Mouse (Mus musculus): ENCODE results near the gene Rprd1b. TPM values are rescaled to one million over a fixed set of nuclear protein-coding genes. Genes with fewer than 3 reads are reported as not detected.

Gene Rprd1b
- polyA plus RNA-seq, 1 experiment, result 17.1 TPM

DNA sequence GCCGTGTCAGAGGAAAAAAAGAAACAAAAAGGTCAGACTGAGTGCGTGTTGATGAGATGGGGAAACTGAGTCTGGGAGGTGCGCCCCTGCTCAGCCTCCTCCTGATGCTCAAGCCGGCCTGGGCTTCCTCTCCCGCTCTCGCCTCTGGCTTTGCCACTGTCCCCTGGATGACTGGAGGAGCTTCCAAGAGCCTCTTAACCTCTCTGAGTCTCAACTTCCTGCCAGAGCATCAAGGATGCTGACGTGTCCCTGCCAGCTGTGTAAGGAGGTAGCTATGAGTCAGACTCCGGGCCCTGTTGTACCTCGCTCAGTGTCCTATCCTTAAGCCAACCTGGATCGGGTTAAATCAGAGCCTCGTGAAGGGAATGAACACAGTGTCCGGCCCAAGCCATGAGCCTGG is 109.5 kb downstream of the Rprd1b start:
- TF ChIP-seq POLR2A (IDR thresholded peaks at IDR 0.05; ENCODE audit: extremely low read depth, insufficient read depth, low read length) (no peak), CTCF (IDR thresholded peaks at IDR 0.05; ENCODE audit: extremely low read depth, insufficient read depth, low read length) (no peak)
- Histone ChIP-seq H3K4me3 (ENCODE audit: insufficient read depth, low read length) (no peak overlapping the region), H3K4me1 (ENCODE audit: control insufficient read depth, insufficient read depth, low read length) (peaks cover 2% of the 10 kb centered on the region; the same call in 1 of the 2 replicates)

DNA sequence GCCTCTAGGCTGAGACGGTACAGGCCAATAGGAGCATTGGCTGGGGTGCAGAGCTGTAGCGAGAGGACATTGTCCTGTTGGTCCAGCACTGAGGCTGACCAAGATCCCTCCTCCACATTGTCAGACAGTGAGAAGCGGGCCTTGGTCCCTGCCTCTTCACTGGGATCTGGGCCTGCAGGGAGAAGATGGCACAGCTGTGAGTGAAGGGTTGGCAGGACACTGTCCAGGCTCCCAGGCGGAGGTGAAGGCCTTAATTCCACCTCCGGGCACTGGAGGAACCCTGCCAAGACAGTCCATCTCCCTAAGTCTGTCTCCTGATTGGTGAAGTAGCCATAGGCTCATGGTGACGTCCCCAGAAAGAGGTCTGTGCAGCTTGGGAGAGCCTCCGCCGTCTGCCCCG is 110.5 kb downstream of the Rprd1b start:
- peaks cover 2% of the 10 kb centered on the region; the same call in 1 of the 2 replicates for H3K4me1 ChIP-seq (ENCODE audit: control insufficient read depth, insufficient read depth, low read length)
- TF ChIP-seq CTCF (IDR thresholded peaks at IDR 0.05; ENCODE audit: extremely low read depth, insufficient read depth, low read length), result no peak
- H3K27ac ChIP-seq (ENCODE audit: insufficient read depth, low read length), result no peak overlapping the region
- H3K4me3 ChIP-seq (ENCODE audit: insufficient read depth, low read length), result no peak overlapping the region

More for the DNA sequence above, 109.5 kb downstream of the Rprd1b start:
- H3K27ac ChIP-seq (ENCODE audit: insufficient read depth, low read length), result no peak overlapping the region

DNA sequence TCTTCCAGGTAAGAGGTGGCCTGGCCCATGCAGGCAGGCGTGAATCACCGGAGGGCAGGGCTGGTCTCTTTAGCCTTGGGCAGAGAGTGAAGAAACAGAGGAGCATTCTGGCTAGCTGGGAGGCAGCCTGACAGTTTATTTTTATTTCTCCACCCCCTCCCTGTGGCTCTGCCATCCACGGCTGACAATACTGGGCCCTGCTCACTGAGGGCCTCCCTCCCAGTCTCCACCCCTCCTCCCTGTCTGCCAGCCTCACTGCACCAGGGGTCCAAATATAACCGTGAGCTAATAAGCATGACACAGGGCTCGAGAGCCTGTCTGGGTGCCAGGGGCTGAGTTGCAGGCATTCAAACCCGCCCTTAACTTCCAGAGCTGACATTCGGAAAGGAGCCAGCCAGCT is 111.3 kb downstream of the Rprd1b start:
- Histone ChIP-seq H3K4me3 (ENCODE audit: insufficient read depth, low read length) (no peak overlapping the region), H3K4me1 (ENCODE audit: control insufficient read depth, insufficient read depth, low read length) (peaks cover 2% of the 10 kb centered on the region; the same call in 1 of the 2 replicates), H3K27ac (ENCODE audit: insufficient read depth, low read length) (no peak overlapping the region)
- TF ChIP-seq POLR2A (IDR thresholded peaks at IDR 0.05; ENCODE audit: extremely low read depth, insufficient read depth, low read length), result no peak
- TF ChIP-seq CTCF (IDR thresholded peaks at IDR 0.05; ENCODE audit: extremely low read depth, insufficient read depth, low read length), result no peak

DNA sequence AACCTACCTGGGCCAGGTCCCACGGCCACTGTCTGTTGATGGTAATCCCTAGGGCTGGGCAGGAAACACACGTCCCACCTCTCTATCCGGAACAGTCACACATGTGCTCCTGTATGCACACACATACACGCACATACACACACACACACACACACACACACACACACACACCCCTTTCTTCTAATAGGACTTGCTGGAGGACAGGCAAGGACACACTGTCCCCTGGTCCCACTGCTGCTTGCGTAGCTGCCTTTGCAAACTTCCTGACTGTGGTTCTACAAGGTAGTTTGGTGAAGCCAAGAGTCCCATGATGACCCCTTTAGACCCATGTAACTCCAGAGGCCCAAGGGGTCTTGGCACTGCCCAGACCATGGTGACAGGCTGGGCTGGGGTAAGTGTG is 112.4 kb downstream of the Rprd1b start:
- no peak overlapping the region for H3K27ac ChIP-seq (ENCODE audit: insufficient read depth, low read length)

DNA sequence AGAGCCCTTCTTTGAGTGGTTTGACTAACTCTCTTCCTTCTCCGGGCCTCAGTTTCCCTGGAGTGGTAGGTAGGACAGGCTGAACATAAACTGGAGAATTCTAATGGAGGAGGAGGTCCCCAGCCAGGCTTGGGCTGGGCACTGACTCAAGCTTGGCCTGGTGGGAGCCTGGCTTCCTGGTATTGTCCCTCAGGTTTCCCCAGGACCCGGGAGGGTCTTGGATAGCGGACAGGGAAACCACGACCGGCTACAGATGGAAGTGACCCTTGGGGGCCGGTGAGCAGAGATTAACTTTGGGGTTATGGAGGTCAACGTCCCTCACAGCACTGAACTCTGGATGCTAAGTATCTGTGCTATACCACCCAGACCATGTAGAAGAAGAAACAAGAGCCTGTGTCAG is 113.0 kb downstream of the Rprd1b start:
- no peak for TF ChIP-seq POLR2A (IDR thresholded peaks at IDR 0.05; ENCODE audit: extremely low read depth, insufficient read depth, low read length)
- no peak for TF ChIP-seq CTCF (IDR thresholded peaks at IDR 0.05; ENCODE audit: extremely low read depth, insufficient read depth, low read length)
- no peak overlapping the region for H3K4me3 ChIP-seq (ENCODE audit: insufficient read depth, low read length)
- peaks cover 2% of the 10 kb centered on the region; the same call in 1 of the 2 replicates for H3K4me1 ChIP-seq (ENCODE audit: control insufficient read depth, insufficient read depth, low read length)
- H3K27ac ChIP-seq (ENCODE audit: insufficient read depth, low read length), result no peak overlapping the region

More for the DNA sequence above, 112.4 kb downstream of the Rprd1b start:
- H3K4me1 ChIP-seq (ENCODE audit: control insufficient read depth, insufficient read depth, low read length), result peaks cover 2% of the 10 kb centered on the region; the same call in 1 of the 2 replicates
- TF ChIP-seq CTCF (IDR thresholded peaks at IDR 0.05; ENCODE audit: extremely low read depth, insufficient read depth, low read length), result no peak
- no peak for TF ChIP-seq POLR2A (IDR thresholded peaks at IDR 0.05; ENCODE audit: extremely low read depth, insufficient read depth, low read length)
- no peak overlapping the region for H3K4me3 ChIP-seq (ENCODE audit: insufficient read depth, low read length)

GRCm38 (mm10) chr2:158141690-158142440 is 113.6 kb downstream of the Rprd1b start:
- H3K4me3 ChIP-seq (ENCODE audit: insufficient read depth, low read length), result no peak overlapping the region
- H3K27ac ChIP-seq (ENCODE audit: insufficient read depth, low read length), result no peak overlapping the region
- peaks cover 2% of the 10 kb centered on the region; the same call in 1 of the 2 replicates for H3K4me1 ChIP-seq (ENCODE audit: control insufficient read depth, insufficient read depth, low read length)
- no peak for TF ChIP-seq POLR2A (IDR thresholded peaks at IDR 0.05; ENCODE audit: extremely low read depth, insufficient read depth, low read length)
- no peak for TF ChIP-seq CTCF (IDR thresholded peaks at IDR 0.05; ENCODE audit: extremely low read depth, insufficient read depth, low read length)

DNA sequence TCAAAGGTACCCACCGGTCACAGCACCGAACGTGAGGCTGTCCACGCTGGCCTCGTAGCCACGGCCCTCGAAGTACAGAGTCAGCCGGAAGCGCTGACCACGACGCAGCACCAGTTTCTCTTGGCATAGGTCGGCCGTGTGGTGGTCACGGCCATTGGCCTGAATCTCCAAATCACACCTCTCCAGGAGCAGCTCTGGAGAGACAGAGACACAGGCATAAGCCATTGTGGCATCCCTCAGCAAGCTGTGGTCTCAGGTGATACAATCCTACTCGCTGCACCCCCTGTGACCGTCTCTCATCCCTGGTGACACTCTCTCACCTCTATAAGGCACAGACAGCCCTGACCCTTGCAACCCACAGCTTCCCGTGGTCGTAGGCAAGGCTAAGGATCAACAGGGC is 114.7 kb downstream of the Rprd1b start:
- H3K27ac ChIP-seq (ENCODE audit: insufficient read depth, low read length), result no peak overlapping the region
- no peak overlapping the region for H3K4me3 ChIP-seq (ENCODE audit: insufficient read depth, low read length)
- peaks cover 2% of the 10 kb centered on the region; the same call in 1 of the 2 replicates for H3K4me1 ChIP-seq (ENCODE audit: control insufficient read depth, insufficient read depth, low read length)
- TF ChIP-seq CTCF (IDR thresholded peaks at IDR 0.05; ENCODE audit: extremely low read depth, insufficient read depth, low read length) (no peak), POLR2A (IDR thresholded peaks at IDR 0.05; ENCODE audit: extremely low read depth, insufficient read depth, low read length) (no peak)

GRCm38 (mm10) chr2:158143816-158144215 is 115.5 kb downstream of the Rprd1b start:
- H3K4me3 ChIP-seq (ENCODE audit: insufficient read depth, low read length), result no peak overlapping the region
- TF ChIP-seq CTCF (IDR thresholded peaks at IDR 0.05; ENCODE audit: extremely low read depth, insufficient read depth, low read length) (no peak), POLR2A (IDR thresholded peaks at IDR 0.05; ENCODE audit: extremely low read depth, insufficient read depth, low read length) (no peak)
- no peak overlapping the region for H3K27ac ChIP-seq (ENCODE audit: insufficient read depth, low read length)
- peaks cover 2% of the 10 kb centered on the region; the same call in 1 of the 2 replicates for H3K4me1 ChIP-seq (ENCODE audit: control insufficient read depth, insufficient read depth, low read length)

- TF ChIP-seq POLR2A (IDR thresholded peaks at IDR 0.05; ENCODE audit: extremely low read depth, insufficient read depth, low read length), result no peak
- no peak for TF ChIP-seq CTCF (IDR thresholded peaks at IDR 0.05; ENCODE audit: extremely low read depth, insufficient read depth, low read length)
- Histone ChIP-seq H3K27ac (ENCODE audit: insufficient read depth, low read length) (no peak overlapping the region), H3K4me1 (ENCODE audit: control insufficient read depth, insufficient read depth, low read length) (no peaks in the 10 kb centered on the region), H3K4me3 (ENCODE audit: insufficient read depth, low read length) (no peak overlapping the region)
Observed at GRCm38 (mm10) chr2:158144263-158144662, 116.0 kb downstream of the Rprd1b start.

All from cortical plate, adult 2 months (tissue).